Comparison of ENCODE assay signal across 7 mouse cellular contexts in genomic region chr12:117150611-117151395, GRCm38 (mm10).
A peak's percentile ranks its signal among the peaks of the same experiment; 100 is the strongest.
DNase-seq lines count a peak whose midpoint lies in the region; ATAC-seq and TF ChIP-seq lines count a peak whose summit lies in the region.

No protein-coding gene starts in this region.

- no peak for TF ChIP-seq CTCF in stomach, postnatal 0 days (IDR thresholded peaks at IDR 0.05; ENCODE audit: low read depth)

- TF ChIP-seq EP300 in stomach, postnatal 0 days (optimal IDR thresholded peaks at IDR 0.05) = no peak

- TF ChIP-seq POLR2A in limb, embryonic 14.5 days (IDR thresholded peaks at IDR 0.05; ENCODE audit: borderline replicate concordance, extremely low read depth, insufficient read depth, insufficient read length) = no peak

- H3K36me3 ChIP-seq in stomach, embryonic 14.5 days (ENCODE audit: control insufficient read depth, insufficient read depth, low read length) = no peaks in the 10 kb centered on the region
- H3K36me3 ChIP-seq in stomach, postnatal 0 days (ENCODE audit: control insufficient read depth, insufficient read depth, low read length) = no peaks in the 10 kb centered on the region
- H3K36me3 ChIP-seq in forebrain, embryonic 10.5 days (replicated peaks) = peaks cover 7% of the 10 kb centered on the region
- no peaks in the 10 kb centered on the region for H3K36me3 ChIP-seq in limb, embryonic 14.5 days (ENCODE audit: control insufficient read depth, insufficient read depth, low read length)

- DNase-seq in stomach, postnatal 0 days (ENCODE audit: low spot score) = no peak
- DNase-seq in forebrain, embryonic 10.5 days (ENCODE audit: extremely low spot score, low spot score) = peak; percentile 65
- no peak for DNase-seq in limb, embryonic 14.5 days (ENCODE audit: low spot score)
- DNase-seq in right cerebral cortex, adult 18-20 months = no peak
- DNase-seq in right cerebral cortex, postnatal 10 days (ENCODE audit: low spot score in 2 of 2) = no peak

- H3K27ac ChIP-seq in stomach, embryonic 14.5 days (ENCODE audit: low read length) = no peak overlapping the region
- no peak overlapping the region for H3K27ac ChIP-seq in stomach, postnatal 0 days (replicated peaks)
- peak overlapping the region; percentile 96 for H3K27ac ChIP-seq in forebrain, embryonic 10.5 days
- no peak overlapping the region for H3K27ac ChIP-seq in limb, embryonic 14.5 days (replicated peaks; ENCODE audit: low read depth, low read length)

- no peak overlapping the region for H3K4me3 ChIP-seq in stomach, embryonic 14.5 days (ENCODE audit: low read depth, low read length)
- H3K4me3 ChIP-seq in stomach, postnatal 0 days (ENCODE audit: low read depth, low read length) = no peak overlapping the region
- peak overlapping the region; percentile 86 for H3K4me3 ChIP-seq in forebrain, embryonic 10.5 days
- H3K4me3 ChIP-seq in limb, embryonic 14.5 days (replicated peaks; ENCODE audit: low read length) = 0 out of 2 replicates have a peak overlapping the region, but pooled peaks have one; percentile 14

- no peak overlapping the region for H3K9ac ChIP-seq in stomach, embryonic 14.5 days (replicated peaks; ENCODE audit: low read depth, low read length)
- H3K9ac ChIP-seq in stomach, postnatal 0 days (ENCODE audit: low read length) = no peak overlapping the region
- H3K9ac ChIP-seq in limb, embryonic 14.5 days (ENCODE audit: low read depth, low read length, severe bottlenecking) = no peak overlapping the region; the same call in 1 of the 2 replicates

- H3K4me2 ChIP-seq in stomach, embryonic 14.5 days (replicated peaks; ENCODE audit: low read depth, low read length) = 0 out of 2 replicates have a peak overlapping the region, but pooled peaks have one; percentile 16
- H3K4me2 ChIP-seq in stomach, postnatal 0 days (replicated peaks; ENCODE audit: low read depth) = no peak overlapping the region
- H3K4me2 ChIP-seq in limb, embryonic 14.5 days (replicated peaks; ENCODE audit: low read depth, low read length, severe bottlenecking) = peak overlapping the region; percentile 31

- ATAC-seq in stomach, embryonic 14.5 days (ENCODE audit: insufficient number of reproducible peaks, insufficient read depth, low FRiP score, low read depth) = no peak
- no peak for ATAC-seq in stomach, postnatal 0 days (ENCODE audit: low FRiP score, low TSS enrichment)
- no peak for ATAC-seq in limb, embryonic 14.5 days (ENCODE audit: low FRiP score, low read depth)
- ATAC-seq in activated CD4-positive, CD25-positive, alpha-beta regulatory T cell, adult 4 months = no peak

- H3K27me3 ChIP-seq in stomach, embryonic 14.5 days (ENCODE audit: control insufficient read depth, insufficient read depth, low read length) = peaks cover 57% of the 10 kb centered on the region
- peaks cover 34% of the 10 kb centered on the region for H3K27me3 ChIP-seq in stomach, postnatal 0 days (ENCODE audit: control insufficient read depth, insufficient read depth, low read length)
- peaks cover 79% of the 10 kb centered on the region for H3K27me3 ChIP-seq in forebrain, embryonic 10.5 days (ENCODE audit: poor library complexity, severe bottlenecking)
- peaks cover 56% of the 10 kb centered on the region for H3K27me3 ChIP-seq in limb, embryonic 14.5 days (ENCODE audit: control insufficient read depth, insufficient read depth, low read length)

- WGBS in stomach, embryonic 14.5 days = 12% methylated on average over 33 of the region's 33 CpGs
- 18% methylated on average over 33 of the region's 33 CpGs for WGBS in stomach, postnatal 0 days
- WGBS in forebrain, embryonic 10.5 days = 2% methylated on average over 33 of the region's 33 CpGs
- 8% methylated on average over 33 of the region's 33 CpGs for WGBS in limb, embryonic 14.5 days

- H3K4me1 ChIP-seq in stomach, embryonic 14.5 days (ENCODE audit: control insufficient read depth, insufficient read depth, low read length) = no peaks in the 10 kb centered on the region
- no peaks in the 10 kb centered on the region for H3K4me1 ChIP-seq in stomach, postnatal 0 days (replicated peaks; ENCODE audit: control insufficient read depth, insufficient read depth)
- H3K4me1 ChIP-seq in forebrain, embryonic 10.5 days = peaks cover 79% of the 10 kb centered on the region
- peaks cover 11% of the 10 kb centered on the region for H3K4me1 ChIP-seq in limb, embryonic 14.5 days (ENCODE audit: control insufficient read depth, insufficient read depth, low read length)

- H3K9me3 ChIP-seq in stomach, embryonic 14.5 days (ENCODE audit: control insufficient read depth, low read depth, low read length) = no peaks in the 10 kb centered on the region
- H3K9me3 ChIP-seq in stomach, postnatal 0 days (ENCODE audit: control insufficient read depth, low read length) = no peaks in the 10 kb centered on the region
- H3K9me3 ChIP-seq in forebrain, embryonic 10.5 days = no peaks in the 10 kb centered on the region
- H3K9me3 ChIP-seq in limb, embryonic 14.5 days (ENCODE audit: control insufficient read depth, low read length) = no peaks in the 10 kb centered on the region

Comparison
In these comparisons a context has a peak if more than half of its experiments do, and no peak if none do; other contexts are left out.
1. H3K4me3 ChIP-seq: peak in forebrain, embryonic 10.5 days (single experiment) and limb, embryonic 14.5 days (single experiment); none in stomach, embryonic 14.5 days (single experiment) and stomach, postnatal 0 days (single experiment).